Mouse (Mus musculus) cortical plate, adult 2 months (tissue): Measurements from ENCODE around the gene Gm10974. TPM values are rescaled to one million over a fixed set of nuclear protein-coding genes. Genes with fewer than 3 reads are reported as not detected.

Experiments
- H3K27ac ChIP-seq: fragments of 200-500 bp; 2 replicates; pipeline ENCODE4 v1.5.1; 2012; ENCODE audit warnings: low read length, control low read depth, inconsistent platforms; ENCODE audit not compliant: insufficient read depth
- H3K4me1 ChIP-seq: fragments of 200-500 bp; 2 replicates; pipeline ENCODE4 v1.6.1; 2011; ENCODE audit warnings: low read length; ENCODE audit not compliant: control insufficient read depth, insufficient read depth
- H3K4me3 ChIP-seq: fragments of 200-500 bp; 2 replicates; pipeline ENCODE4 v1.5.1; 2011; ENCODE audit warnings: mild to moderate bottlenecking, low read length, control low read depth; ENCODE audit not compliant: insufficient read depth
- CTCF ChIP-seq: fragments of 200-500 bp; IDR thresholded peaks from 2 replicates; pipeline ENCODE4 v1.5.1; 2011; ENCODE audit warnings: mild to moderate bottlenecking, control low read depth, low read length; ENCODE audit not compliant: insufficient read depth; ENCODE audit errors: extremely low read depth
- POLR2A ChIP-seq: fragments of 200-500 bp; IDR thresholded peaks from 2 replicates; pipeline ENCODE4 v1.6.1; 2011; ENCODE audit warnings: mild to moderate bottlenecking, low read length, control low read depth; ENCODE audit not compliant: insufficient read depth; ENCODE audit errors: extremely low read depth
- polyA plus RNA-seq: library from polyadenylated mRNA; depleted of rRNA; stranded (reverse); fragments of >200 nt; gene quantifications from 2 replicates; pipeline ENCODE4 v1.2.3, GENCODE M21; 2012; rRNA removed

Gm10974 gene
- not detected in 2 replicates for polyA plus RNA-seq

DNA sequence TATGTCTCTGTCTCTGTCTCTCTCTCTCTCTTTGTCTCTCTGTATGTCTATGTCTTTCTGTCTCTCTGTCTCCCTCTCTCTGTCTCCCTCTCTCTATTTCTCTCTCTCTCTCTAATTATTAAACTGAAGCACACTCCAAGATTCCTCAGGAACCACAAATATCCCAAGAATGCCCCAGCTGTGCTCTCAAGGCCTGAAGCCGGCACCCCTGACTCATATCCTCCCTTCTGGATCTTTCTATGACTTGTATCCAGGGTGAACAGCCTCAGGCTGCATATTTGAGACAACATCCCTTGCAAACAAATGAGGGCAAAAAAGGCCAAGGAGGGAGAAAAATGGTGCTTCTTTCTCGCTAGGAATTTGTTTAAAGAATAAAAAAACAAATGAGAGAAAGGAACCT is at the start of gene Gm10974:
Gm10974 (plus strand) TSS at position 2 of the 400 bp plus-strand sequence.
- TF ChIP-seq CTCF (no peak), POLR2A (no peak)
- no peaks in the 10 kb centered on the region for H3K4me1 ChIP-seq
- H3K4me3 ChIP-seq = no peak within 1 kb of the TSS

DNA sequence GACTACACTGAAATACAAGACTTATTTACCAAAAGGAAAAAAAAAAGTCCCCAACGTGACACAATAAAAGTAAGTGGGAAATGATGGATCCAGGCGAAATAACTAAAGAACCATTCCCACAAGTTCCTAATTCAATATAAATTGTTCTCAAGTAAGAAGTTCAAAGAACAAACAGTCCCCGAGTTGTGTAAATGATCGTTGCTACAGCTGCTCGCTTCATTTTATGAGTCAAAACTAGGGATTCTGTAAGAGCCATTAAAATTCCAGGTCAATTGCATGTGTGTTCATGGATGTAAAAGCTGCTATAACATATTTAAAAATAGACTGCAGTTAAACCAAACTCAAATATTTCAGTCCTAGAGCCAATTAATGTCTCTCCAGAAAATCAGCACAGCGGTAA is 47.6 kb upstream of the Gm10974 start:
- TF ChIP-seq POLR2A (no peak), CTCF (no peak)
- Histone ChIP-seq H3K4me3 (no peak overlapping the region), H3K27ac (no peak overlapping the region), H3K4me1 (no peaks in the 10 kb centered on the region)

More for the DNA sequence above, at the start of gene Gm10974:
- no peak within 1 kb of the TSS for H3K27ac ChIP-seq

DNA sequence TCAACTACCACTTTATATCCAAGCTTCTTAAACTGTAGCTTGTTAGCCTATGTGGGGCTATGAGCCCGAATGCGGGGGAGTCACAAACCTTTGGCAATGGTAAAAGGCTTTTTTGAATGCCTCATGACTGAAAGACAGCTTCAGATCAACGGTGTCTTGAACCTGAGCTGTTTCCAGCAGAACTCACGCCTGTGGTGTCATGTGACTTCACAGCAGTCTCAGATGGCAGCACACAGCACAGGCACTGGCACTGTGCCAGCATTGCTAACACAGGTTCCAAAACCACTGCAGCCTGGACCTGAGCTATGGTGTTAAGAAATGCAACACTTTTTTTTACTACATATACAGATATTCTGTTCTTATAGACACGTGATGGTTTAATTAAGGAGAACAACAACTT is 44.7 kb upstream of the Gm10974 start:
- TF ChIP-seq POLR2A (no peak), CTCF (no peak)
- Histone ChIP-seq H3K4me1 (no peaks in the 10 kb centered on the region), H3K27ac (no peak overlapping the region), H3K4me3 (no peak overlapping the region)

DNA sequence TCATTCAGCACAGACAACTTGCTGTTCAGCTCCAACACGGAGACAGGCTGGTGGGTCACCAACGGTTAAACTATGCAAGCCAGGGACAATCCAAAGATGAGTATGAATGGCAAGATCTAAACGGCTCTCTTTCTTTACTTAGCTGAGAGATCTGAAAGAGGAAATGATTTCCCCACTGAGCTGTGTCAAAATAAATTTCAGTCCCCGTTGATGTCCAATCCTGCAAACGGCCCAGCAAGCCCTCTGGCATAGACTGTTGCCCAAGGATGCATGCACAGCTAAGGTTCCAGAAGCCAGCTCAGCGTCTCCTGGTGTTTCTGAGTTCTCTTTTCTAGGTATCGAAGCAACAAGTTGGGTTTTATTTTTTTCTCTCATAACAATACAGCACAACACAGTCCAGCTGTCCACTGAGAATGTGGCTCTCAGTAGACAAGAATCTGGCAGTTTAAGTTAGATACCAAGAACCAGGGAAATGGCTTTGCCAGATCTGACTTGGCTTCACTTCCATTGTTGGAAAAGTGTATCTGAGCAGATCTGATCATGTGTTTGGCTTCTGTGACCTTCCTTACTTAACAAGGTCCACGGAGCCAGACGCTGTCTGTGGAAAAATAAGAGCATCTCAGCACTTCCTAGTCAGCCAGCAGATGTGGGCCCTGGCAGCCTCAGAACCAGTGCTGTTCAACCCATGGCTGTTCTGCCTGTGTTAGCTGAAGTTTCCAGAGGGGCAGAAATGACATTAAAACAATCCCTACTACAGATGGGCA is 42.3 kb upstream of the Gm10974 start:
- H3K4me3 ChIP-seq = no peak overlapping the region
- H3K27ac ChIP-seq = no peak overlapping the region
- TF ChIP-seq CTCF (no peak), POLR2A (no peak)

DNA sequence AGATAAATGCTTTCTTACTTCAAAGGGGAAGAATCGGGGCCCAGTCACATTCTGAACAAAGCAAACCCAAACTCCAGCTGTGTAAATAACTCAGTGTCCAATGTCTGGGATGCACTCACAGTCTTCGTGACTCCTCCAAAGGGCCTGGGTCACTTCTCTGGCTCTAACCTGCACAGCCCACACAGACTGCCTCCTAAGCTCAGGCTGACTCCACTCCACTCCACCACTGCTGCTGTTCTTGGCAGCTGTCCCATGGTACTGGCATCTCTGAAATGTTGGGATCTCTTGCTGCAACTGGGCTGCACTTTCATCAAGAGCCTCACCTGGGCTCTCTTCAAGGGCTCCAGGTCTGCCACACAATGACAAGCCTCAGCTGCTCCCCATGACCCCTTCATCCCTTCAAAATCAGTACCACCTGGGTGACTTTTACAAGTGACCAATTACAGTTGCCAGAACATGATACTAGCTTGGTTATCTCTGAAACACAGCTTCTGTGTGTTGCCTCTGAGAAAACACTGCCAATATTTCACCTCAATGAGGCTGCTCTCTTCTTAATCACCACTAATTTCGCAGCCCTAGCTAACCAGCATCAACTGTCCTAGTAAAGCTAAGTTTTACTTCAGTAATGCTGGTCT is 40.2 kb upstream of the Gm10974 start:
- TF ChIP-seq CTCF (no peak), POLR2A (no peak)
- H3K4me1 ChIP-seq = no peaks in the 10 kb centered on the region

More for the DNA sequence above, 42.3 kb upstream of the Gm10974 start:
- no peaks in the 10 kb centered on the region for H3K4me1 ChIP-seq

DNA sequence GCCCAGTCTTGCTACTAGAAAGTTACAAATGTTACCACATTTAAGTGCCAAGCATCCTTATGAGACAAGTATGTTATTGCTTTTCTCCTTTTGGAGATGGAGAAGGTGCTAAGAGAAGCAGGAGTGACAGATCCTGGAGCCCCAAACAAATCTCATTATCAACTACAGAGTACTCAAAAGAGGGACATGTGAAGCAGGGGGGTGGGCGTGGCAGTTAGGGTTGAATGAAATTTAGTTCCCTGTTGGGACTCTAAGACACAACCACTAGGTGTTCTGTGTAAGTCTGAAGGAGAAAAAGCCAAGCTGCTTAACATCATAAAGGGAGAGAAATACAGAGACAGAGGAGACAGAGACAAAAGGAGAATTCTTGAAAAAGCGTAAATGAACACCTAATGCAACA is 38.2 kb upstream of the Gm10974 start:
- no peak for TF ChIP-seq CTCF
- TF ChIP-seq POLR2A = no peak
- no peak overlapping the region for H3K4me3 ChIP-seq
- H3K27ac ChIP-seq = no peak overlapping the region
- H3K4me1 ChIP-seq = no peaks in the 10 kb centered on the region

More for the DNA sequence above, 40.2 kb upstream of the Gm10974 start:
- Histone ChIP-seq H3K27ac (no peak overlapping the region), H3K4me3 (no peak overlapping the region)

DNA sequence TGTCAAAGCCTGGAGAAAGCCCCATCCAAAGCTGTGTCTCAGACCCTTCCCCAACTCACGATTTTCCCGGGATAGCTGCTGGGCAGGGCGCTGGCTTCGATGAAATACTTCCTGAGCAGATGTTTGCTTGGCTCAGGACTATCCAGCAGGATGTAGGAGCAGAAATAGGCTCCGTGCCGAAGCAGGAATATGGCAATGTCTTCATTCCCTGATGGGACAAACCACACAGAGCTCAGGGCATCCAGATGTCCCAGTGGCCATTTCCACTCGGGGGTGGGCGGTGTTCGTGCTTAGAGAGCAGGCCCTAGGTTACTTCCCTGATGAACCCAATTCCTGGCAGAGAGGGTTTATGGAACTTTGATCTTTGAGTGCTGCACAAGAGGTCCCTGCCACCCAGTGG is 35.1 kb upstream of the Gm10974 start:
- Histone ChIP-seq H3K4me3 (no peak overlapping the region), H3K27ac (no peak overlapping the region), H3K4me1 (no peaks in the 10 kb centered on the region)
- no peak for TF ChIP-seq CTCF
- no peak for TF ChIP-seq POLR2A

DNA sequence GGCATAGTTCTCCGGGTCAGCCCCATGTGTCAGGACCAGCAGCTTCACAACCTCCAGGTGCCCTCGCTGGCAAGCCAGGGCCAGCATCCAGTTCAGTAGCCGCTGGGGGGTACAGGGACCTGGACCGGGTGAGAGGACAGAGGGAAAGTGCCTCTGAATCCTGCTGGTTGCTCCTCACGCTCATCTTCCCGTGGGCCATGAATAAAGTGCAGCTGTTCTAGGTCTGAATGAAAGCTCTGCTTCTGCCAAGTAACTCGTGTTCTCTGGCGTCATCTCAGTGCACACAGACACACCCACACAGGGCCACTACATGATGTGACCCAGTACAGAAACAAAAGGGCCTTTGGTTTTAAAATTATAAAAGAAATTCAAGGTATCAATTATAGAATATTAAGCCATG is 33.4 kb upstream of the Gm10974 start:
- Histone ChIP-seq H3K4me1 (no peaks in the 10 kb centered on the region), H3K27ac (no peak overlapping the region), H3K4me3 (no peak overlapping the region)
- no peak for TF ChIP-seq CTCF
- TF ChIP-seq POLR2A = no peak

DNA sequence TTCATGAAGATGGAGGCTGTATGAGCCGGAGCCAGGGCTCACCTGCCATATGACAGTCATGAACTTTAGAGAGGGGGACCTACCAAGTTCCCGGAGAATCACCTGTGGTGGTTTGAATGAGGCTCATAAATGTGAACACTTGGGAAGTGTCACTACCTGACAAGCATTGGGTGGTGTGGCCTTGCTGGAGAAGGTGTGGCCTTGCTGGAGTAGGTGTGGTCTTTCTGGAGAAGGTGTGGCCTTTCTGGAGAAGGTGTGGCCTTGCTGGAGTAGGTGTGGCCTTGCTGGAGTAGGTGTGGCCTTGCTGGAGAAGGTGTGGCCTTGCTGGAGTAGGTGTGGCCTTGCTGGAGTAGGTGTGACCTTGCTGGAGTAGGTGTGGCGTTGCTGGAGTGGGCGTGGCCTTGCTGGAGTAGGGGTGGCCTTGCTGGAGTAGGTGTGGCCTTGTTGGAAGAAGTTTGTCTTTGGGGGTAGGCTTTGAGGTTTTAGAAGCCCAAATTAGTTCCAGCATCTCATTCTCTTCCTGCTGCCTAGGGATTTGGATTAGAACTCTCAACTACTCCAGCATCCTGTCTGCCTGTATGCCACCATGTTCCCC is 31.7 kb upstream of the Gm10974 start:
- Histone ChIP-seq H3K4me1 (no peaks in the 10 kb centered on the region), H3K27ac (no peak overlapping the region), H3K4me3 (no peak overlapping the region)
- TF ChIP-seq POLR2A (no peak), CTCF (no peak)

DNA sequence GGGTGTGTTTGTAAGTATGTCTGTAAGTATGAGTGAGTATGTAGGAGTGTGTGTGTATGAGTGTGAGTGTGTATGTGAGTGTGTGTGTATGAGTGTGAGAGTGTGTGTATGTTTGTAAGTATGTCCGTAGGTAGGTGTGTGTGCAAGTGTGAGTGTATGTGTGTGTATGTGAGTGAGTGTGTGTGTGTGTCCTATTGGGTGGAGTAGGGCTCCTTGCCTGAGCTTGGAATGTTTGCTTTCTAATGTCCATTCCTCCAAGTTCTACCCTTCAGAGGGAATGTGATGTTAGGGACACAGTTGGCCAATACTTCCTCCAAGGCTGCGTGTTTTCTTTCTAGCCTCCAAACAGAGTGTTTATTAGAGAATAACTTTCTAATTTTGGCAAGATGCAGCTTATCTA is 28.8 kb upstream of the Gm10974 start:
- TF ChIP-seq CTCF = no peak
- TF ChIP-seq POLR2A = no peak
- H3K4me3 ChIP-seq = no peak overlapping the region
- H3K4me1 ChIP-seq = no peaks in the 10 kb centered on the region
- no peak overlapping the region for H3K27ac ChIP-seq
